Mouse (Mus musculus): ENCODE results near the gene 1700025B11Rik. TPM values are rescaled to one million over a fixed set of nuclear protein-coding genes. Genes with fewer than 3 reads are reported as not detected.

Gene 1700025B11Rik
- polyA plus RNA-seq (2014; fragmentation: Illumina TruSeq; extraction: RNeasy Lipid Tissue Mini Kit (QIAGEN cat#74804); ENCODE audit: low read depth, low replicate concordance) = 191 TPM

GRCm38 (mm10) chr15:77561792-77562191 is at the start of gene 1700025B11Rik:
TSS of gene 1700025B11Rik (minus strand) at chr15:77561892.

DNA sequence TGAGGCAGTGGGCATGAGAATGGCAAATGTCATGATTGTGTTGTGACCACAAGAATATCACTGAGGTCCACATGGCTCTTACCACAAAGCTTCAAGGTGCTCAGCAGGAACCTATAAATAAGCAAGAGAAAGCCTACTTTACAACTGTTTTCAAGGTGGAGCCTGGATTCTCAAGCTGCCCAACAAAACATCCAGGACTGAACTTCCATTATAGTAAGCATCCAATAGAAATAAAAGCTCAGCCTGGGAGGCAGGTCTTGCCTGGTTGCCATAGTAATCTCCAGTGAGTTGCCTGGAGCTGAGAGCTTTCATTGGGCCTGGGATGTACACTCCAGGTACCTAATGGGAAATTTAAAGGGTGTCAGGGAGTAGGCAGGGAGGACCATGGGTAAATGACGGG is 37.3 kb upstream of the 1700025B11Rik start, which contains the start of gene Gm36245:
Gene Gm36245 (plus strand): TSS at position 301 of the 400 bp plus-strand sequence.

DNA sequence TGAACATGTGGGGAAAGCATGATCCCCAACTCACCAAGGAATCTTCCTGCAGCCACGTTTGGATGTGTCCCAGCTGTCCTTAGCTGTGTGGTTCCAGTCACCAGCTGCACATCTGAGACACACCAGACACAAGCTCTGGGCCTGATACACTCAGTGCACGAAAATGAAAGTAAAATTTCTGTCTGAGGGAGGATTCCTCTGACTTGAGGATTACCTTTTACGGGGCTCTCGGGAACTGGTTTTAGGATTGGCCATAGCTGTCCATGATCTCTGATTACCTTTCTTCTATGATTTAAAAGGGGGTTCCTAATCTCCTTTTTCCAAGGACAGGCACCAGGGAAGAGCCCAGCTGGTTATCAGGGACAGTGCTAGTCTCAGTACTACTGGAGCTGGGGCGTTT is 34.3 kb upstream of the 1700025B11Rik start, which contains the start of gene Apol10b:
Gene Apol10b (minus strand): TSS at position 165 of the 400 bp plus-strand sequence.

GRCm38 (mm10) chr15:77533216-77533615 is 28.5 kb downstream of the 1700025B11Rik start, which contains the start of gene Apol7c:
TSS of gene Apol7c (minus strand) at chr15:77533316.

Other genes with a start within 250 kb of the 1700025B11Rik start
- 0.28 TPM for gene Apol7a, start 162.8 kb downstream of the 1700025B11Rik start, polyA plus RNA-seq (2014; fragmentation: Illumina TruSeq; extraction: RNeasy Lipid Tissue Mini Kit (QIAGEN cat#74804); ENCODE audit: low read depth, low replicate concordance)
- not detected for gene Apol9a, start 150.8 kb downstream of the 1700025B11Rik start, polyA plus RNA-seq (2014; fragmentation: Illumina TruSeq; extraction: RNeasy Lipid Tissue Mini Kit (QIAGEN cat#74804); ENCODE audit: low read depth, low replicate concordance)
- gene Apol7b, start 114.4 kb downstream of the 1700025B11Rik start, polyA plus RNA-seq (2014; fragmentation: Illumina TruSeq; extraction: RNeasy Lipid Tissue Mini Kit (QIAGEN cat#74804); ENCODE audit: low read depth, low replicate concordance) = 17.6 TPM
- 0.63 TPM for gene Apol10a, start 84.8 kb downstream of the 1700025B11Rik start, polyA plus RNA-seq (2014; fragmentation: Illumina TruSeq; extraction: RNeasy Lipid Tissue Mini Kit (QIAGEN cat#74804); ENCODE audit: low read depth, low replicate concordance)
- gene Apol11a, start 53.6 kb downstream of the 1700025B11Rik start, polyA plus RNA-seq (2014; fragmentation: Illumina TruSeq; extraction: RNeasy Lipid Tissue Mini Kit (QIAGEN cat#74804); ENCODE audit: low read depth, low replicate concordance) = 0.21 TPM
- gene Apol7c, start 28.6 kb downstream of the 1700025B11Rik start, polyA plus RNA-seq (2014; fragmentation: Illumina TruSeq; extraction: RNeasy Lipid Tissue Mini Kit (QIAGEN cat#74804); ENCODE audit: low read depth, low replicate concordance) = 2.1 TPM
- 0.53 TPM for gene Apol10b, start 34.2 kb upstream of the 1700025B11Rik start, polyA plus RNA-seq (2014; fragmentation: Illumina TruSeq; extraction: RNeasy Lipid Tissue Mini Kit (QIAGEN cat#74804); ENCODE audit: low read depth, low replicate concordance)
- gene Gm36245, start 37.4 kb upstream of the 1700025B11Rik start, polyA plus RNA-seq (2014; fragmentation: Illumina TruSeq; extraction: RNeasy Lipid Tissue Mini Kit (QIAGEN cat#74804); ENCODE audit: low read depth, low replicate concordance) = not detected
- not detected for gene Apol11b, start 81.4 kb upstream of the 1700025B11Rik start, polyA plus RNA-seq (2014; fragmentation: Illumina TruSeq; extraction: RNeasy Lipid Tissue Mini Kit (QIAGEN cat#74804); ENCODE audit: low read depth, low replicate concordance)
- gene Apol7e, start 137.0 kb upstream of the 1700025B11Rik start, polyA plus RNA-seq (2014; fragmentation: Illumina TruSeq; extraction: RNeasy Lipid Tissue Mini Kit (QIAGEN cat#74804); ENCODE audit: low read depth, low replicate concordance) = not detected
- not detected for gene Apol9b, start 167.1 kb upstream of the 1700025B11Rik start, polyA plus RNA-seq (2014; fragmentation: Illumina TruSeq; extraction: RNeasy Lipid Tissue Mini Kit (QIAGEN cat#74804); ENCODE audit: low read depth, low replicate concordance)
- gene Apol8, start 195.1 kb upstream of the 1700025B11Rik start, polyA plus RNA-seq (2014; fragmentation: Illumina TruSeq; extraction: RNeasy Lipid Tissue Mini Kit (QIAGEN cat#74804); ENCODE audit: low read depth, low replicate concordance) = not detected